Mouse (Mus musculus) NIH3T3 (cell line): Measurements from ENCODE around the gene Rbbp4.
"Not testable (repeated sequence)": the region's sequence is repeated elsewhere in the genome, so short reads cannot be mapped to it uniquely, and the experiment has no call there.

Experiments
- DNase-seq: peaks from one replicate; pipeline ENCODE4 v3.0.0-alpha.2; 2012; ENCODE audit warnings: low read depth

The Rbbp4 gene

GRCm38 (mm10) chr4:129335216-129336074 lies at the start of gene Rbbp4, which contains the start of gene Zbtb8os:
Gene Rbbp4, minus strand, starts transcription at chr4:129335370.
Gene Zbtb8os, plus strand, starts transcription at chr4:129335695.
- peak; percentile 100 for DNase-seq

- peak; percentile 59 for DNase-seq
These were observed 49.3 kb upstream of the Rbbp4 start for GRCm38 (mm10) chr4:129384440-129384839.

- DNase-seq: no peak
These were observed 48.4 kb upstream of the Rbbp4 start for GRCm38 (mm10) chr4:129383586-129383985.

- peak; percentile 76 for DNase-seq
These were observed 47.3 kb upstream of the Rbbp4 start for GRCm38 (mm10) chr4:129382488-129382887.

- DNase-seq: peak; percentile 22
These were observed 46.9 kb upstream of the Rbbp4 start for GRCm38 (mm10) chr4:129382029-129382428.

GRCm38 (mm10) chr4:129381148-129381547 lies 46.0 kb upstream of the Rbbp4 start:
- DNase-seq: no peak

GRCm38 (mm10) chr4:129379805-129380204 lies 44.6 kb upstream of the Rbbp4 start:
- no peak for DNase-seq

- peak; percentile 79 for DNase-seq
These were observed 42.6 kb upstream of the Rbbp4 start, which contains the start of gene Zbtb8a for GRCm38 (mm10) chr4:129377601-129378390. Gene Zbtb8a, minus strand, starts transcription at chr4:129378116.

GRCm38 (mm10) chr4:129376961-129377545 lies 41.9 kb upstream of the Rbbp4 start:
- DNase-seq: peak; percentile 68

GRCm38 (mm10) chr4:129375821-129376220 lies 40.7 kb upstream of the Rbbp4 start:
- DNase-seq: no peak

- no peak for DNase-seq
These were observed 39.8 kb upstream of the Rbbp4 start for GRCm38 (mm10) chr4:129375000-129375399.

- DNase-seq: no peak
These were observed 39.1 kb upstream of the Rbbp4 start for GRCm38 (mm10) chr4:129374219-129374755.

- no peak for DNase-seq
These were observed 38.2 kb upstream of the Rbbp4 start for GRCm38 (mm10) chr4:129373202-129373976.

- no peak for DNase-seq
These were observed 36.2 kb upstream of the Rbbp4 start for GRCm38 (mm10) chr4:129371391-129371790.

- DNase-seq: peak; percentile 57
These were observed 30.1 kb upstream of the Rbbp4 start for GRCm38 (mm10) chr4:129365224-129365623.

GRCm38 (mm10) chr4:129364379-129364778 lies 29.2 kb upstream of the Rbbp4 start:
- no peak for DNase-seq

GRCm38 (mm10) chr4:129363463-129363862 lies 28.3 kb upstream of the Rbbp4 start:
- DNase-seq: no peak

GRCm38 (mm10) chr4:129362771-129363170 lies 27.6 kb upstream of the Rbbp4 start:
- DNase-seq: no peak

- not testable (repeated sequence) for DNase-seq
These were observed 27.1 kb upstream of the Rbbp4 start for GRCm38 (mm10) chr4:129362238-129362637.

- DNase-seq: no peak
These were observed 22.5 kb upstream of the Rbbp4 start for GRCm38 (mm10) chr4:129357613-129358163.

GRCm38 (mm10) chr4:129354236-129354635 lies 19.1 kb upstream of the Rbbp4 start:
- DNase-seq: no peak
